Mouse (Mus musculus) heart, embryonic 10.5 days (tissue): ENCODE measurements at regions not wholly inside any gene's neighbourhood (a gene's known extent, or its start where the extent isn't known, plus 50 kb on each side); places are given as distances from the start of the nearest gene placed in this dataset.
"Not testable (repeated sequence)": the region's sequence is repeated elsewhere in the genome, so short reads cannot be mapped to it uniquely, and the experiment has no call there.

Experiments used
- DNase-seq: peaks from one replicate; pipeline ENCODE4 v3.0.0-alpha.2; 2017; ENCODE audit warnings: low spot score
- H3K27ac ChIP-seq: fragments of 300-500 bp; sonication (generic); 2 replicates; pipeline ENCODE4 v1.5.1; 2016; ENCODE audit warnings: mild to moderate bottlenecking
- H3K27me3 ChIP-seq: fragments of 300-500 bp; sonication (generic); 2 replicates; pipeline ENCODE4 v1.6.1; 2016; ENCODE audit warnings: mild to moderate bottlenecking; ENCODE audit not compliant: poor library complexity, insufficient read depth, severe bottlenecking
- H3K36me3 ChIP-seq: fragments of 300-500 bp; sonication (generic); 2 replicates; pipeline ENCODE4 v1.6.1; 2016; ENCODE audit warnings: mild to moderate bottlenecking, moderate library complexity
- H3K4me1 ChIP-seq: fragments of 300-500 bp; sonication (generic); 2 replicates; pipeline ENCODE4 v1.6.1; 2016; ENCODE audit warnings: mild to moderate bottlenecking
- H3K4me3 ChIP-seq: fragments of 300-500 bp; sonication (generic); 2 replicates; pipeline ENCODE4 v1.5.1; 2016; ENCODE audit warnings: mild to moderate bottlenecking, moderate library complexity
- H3K9me3 ChIP-seq: fragments of 300-500 bp; sonication (generic); 2 replicates; pipeline ENCODE4 v1.6.1; 2016; ENCODE audit warnings: mild to moderate bottlenecking, moderate library complexity
- WGBS: fragments of 180-500 bp; shearing (Covaris S2); methylation state at CpG from one replicate; pipeline ENCODE4 v1.1.7; 2016; 5-methylcytosine and 5-hydroxymethylcytosine counted together

DNA sequence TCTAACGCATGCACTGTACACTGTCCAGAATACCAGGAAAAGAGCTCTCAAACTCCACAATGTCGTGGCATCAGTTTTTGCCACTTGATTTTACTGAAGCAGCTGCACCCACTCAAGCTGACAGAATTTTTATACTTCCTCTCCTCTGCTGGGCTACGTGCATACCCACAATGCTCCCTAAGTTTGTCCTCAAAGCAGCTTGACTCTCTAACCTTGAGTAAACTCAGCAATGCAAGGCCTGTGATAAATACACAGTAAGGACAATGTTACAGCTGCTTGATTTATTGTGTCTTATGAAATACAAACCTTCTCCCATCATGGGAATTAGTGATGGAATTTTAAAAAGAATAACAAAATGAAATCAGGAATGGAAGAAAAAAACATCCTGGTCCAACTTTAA lies 129.7 kb downstream of the Trmt11 start:
- DNase-seq, result no peak
- Histone ChIP-seq H3K27me3 (no peaks in the 10 kb centered on the region), H3K4me3 (no peak overlapping the region), H3K9me3 (no peaks in the 10 kb centered on the region), H3K36me3 (no peaks in the 10 kb centered on the region), H3K27ac (no peak overlapping the region), H3K4me1 (no peaks in the 10 kb centered on the region)
- 80% methylated on average over 3 of the region's 3 CpGs for WGBS

DNA sequence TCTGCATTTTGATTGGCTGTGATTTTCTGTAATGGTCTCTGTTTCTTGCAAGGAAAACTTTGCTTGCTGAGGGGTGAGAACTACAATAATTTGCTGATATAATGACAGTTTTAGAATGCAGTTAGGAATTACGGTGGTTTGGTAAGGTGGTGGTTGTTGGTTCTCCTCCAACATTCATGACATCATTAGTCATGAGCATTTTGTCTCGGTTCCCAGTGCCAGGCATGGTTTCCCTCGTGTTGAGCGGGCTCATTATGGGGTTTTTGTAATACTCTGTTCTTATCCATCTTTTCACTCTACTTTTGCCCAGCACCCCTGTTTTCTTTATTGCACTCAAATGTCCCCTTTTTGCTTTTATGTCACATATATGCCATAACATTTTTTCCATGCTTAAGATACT lies 149.9 kb downstream of the Trmt11 start:
- Histone ChIP-seq H3K36me3 (no peaks in the 10 kb centered on the region), H3K4me3 (no peak overlapping the region), H3K9me3 (no peaks in the 10 kb centered on the region), H3K4me1 (no peaks in the 10 kb centered on the region), H3K27me3 (no peaks in the 10 kb centered on the region), H3K27ac (no peak overlapping the region)
- no peak for DNase-seq
- 87% methylated on average over 4 of the region's 4 CpGs for WGBS

DNA sequence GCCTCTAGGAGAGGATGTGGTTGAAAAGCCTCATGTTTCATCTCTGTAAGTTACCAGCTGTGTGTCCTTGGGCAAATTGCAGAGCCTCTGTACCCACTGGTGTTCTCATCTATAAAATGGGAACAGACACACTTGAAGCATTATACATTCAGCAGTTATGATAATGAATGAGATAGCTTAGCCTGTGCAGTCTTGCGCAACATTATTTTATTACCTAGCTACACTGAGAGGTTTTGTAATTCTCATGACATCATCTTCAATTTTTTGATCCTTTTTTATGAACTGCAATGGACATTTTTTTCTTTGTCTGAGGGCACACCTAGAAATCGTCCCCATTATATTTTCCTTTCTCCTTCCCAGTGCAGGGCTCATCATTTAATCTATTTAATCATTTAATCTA lies 153.5 kb downstream of the Trmt11 start:
- 87% methylated on average over 2 of the region's 2 CpGs for WGBS

DNA sequence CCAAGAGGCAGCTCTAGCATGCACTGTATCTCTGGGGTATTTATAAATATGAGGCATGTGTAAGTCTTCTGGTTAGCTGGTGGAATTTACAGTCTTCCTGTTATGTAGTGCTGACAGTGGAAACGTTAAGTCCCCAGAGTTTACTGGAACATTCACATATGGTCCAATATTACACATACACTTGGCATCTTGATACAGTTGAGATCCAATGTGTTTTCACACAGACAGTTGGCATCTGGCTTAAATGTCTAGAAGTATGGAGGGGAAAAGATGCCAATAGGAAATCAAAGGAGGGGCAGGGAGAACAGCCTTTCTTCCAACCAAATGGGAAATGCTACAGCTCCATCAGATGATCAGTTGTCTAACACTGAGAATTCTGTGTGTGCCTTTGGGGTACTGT lies 154.0 kb downstream of the Trmt11 start:
- Histone ChIP-seq H3K27ac (no peak overlapping the region), H3K27me3 (no peaks in the 10 kb centered on the region; the same call in 1 of the 2 replicates), H3K36me3 (no peaks in the 10 kb centered on the region), H3K4me3 (no peak overlapping the region), H3K4me1 (no peaks in the 10 kb centered on the region), H3K9me3 (no peaks in the 10 kb centered on the region)
- 79% methylated on average over 1 of the region's 1 CpGs for WGBS
- DNase-seq, result no peak

More for the DNA sequence above, 153.5 kb downstream of the Trmt11 start:
- Histone ChIP-seq H3K9me3 (no peaks in the 10 kb centered on the region), H3K27ac (no peak overlapping the region), H3K4me3 (no peak overlapping the region), H3K27me3 (no peaks in the 10 kb centered on the region), H3K36me3 (no peaks in the 10 kb centered on the region), H3K4me1 (no peaks in the 10 kb centered on the region)
- no peak for DNase-seq

DNA sequence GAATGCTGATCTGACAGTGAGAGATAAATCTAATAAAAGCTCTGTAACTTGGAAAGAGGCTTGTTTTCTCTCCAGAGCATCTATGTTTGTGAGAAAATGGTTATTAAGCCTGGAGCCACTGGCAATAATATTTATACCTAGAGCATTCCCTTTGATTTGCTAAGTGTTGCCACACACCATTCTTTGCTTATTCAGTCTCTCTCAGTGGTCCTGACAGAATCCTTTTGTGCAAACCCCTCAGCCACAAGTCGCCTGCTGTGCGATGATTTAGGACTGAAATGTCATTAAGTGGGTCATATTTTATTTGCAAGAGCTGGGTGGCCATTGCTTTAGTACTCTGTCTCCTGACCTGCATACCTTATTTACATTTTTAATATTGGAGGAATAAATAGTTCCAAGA lies 160.7 kb downstream of the Trmt11 start:
- H3K9me3 ChIP-seq, result no peaks in the 10 kb centered on the region
- 78% methylated on average over 2 of the region's 2 CpGs for WGBS
- no peak overlapping the region for H3K4me3 ChIP-seq
- no peak for DNase-seq
- H3K27ac ChIP-seq, result no peak overlapping the region
- H3K27me3 ChIP-seq, result peaks cover 34% of the 10 kb centered on the region
- H3K36me3 ChIP-seq, result no peaks in the 10 kb centered on the region
- no peaks in the 10 kb centered on the region for H3K4me1 ChIP-seq

GRCm38 (mm10) chr10:30426420-30426923 lies 174.1 kb downstream of the Trmt11 start:
- no peak for DNase-seq
- WGBS, result 78% methylated on average over 4 of the region's 4 CpGs
- H3K9me3 ChIP-seq, result no peaks in the 10 kb centered on the region
- no peaks in the 10 kb centered on the region for H3K36me3 ChIP-seq
- H3K4me1 ChIP-seq, result peaks cover 4% of the 10 kb centered on the region; the same call in 1 of the 2 replicates
- no peak overlapping the region for H3K27ac ChIP-seq
- H3K27me3 ChIP-seq, result peaks cover 67% of the 10 kb centered on the region
- no peak overlapping the region for H3K4me3 ChIP-seq

DNA sequence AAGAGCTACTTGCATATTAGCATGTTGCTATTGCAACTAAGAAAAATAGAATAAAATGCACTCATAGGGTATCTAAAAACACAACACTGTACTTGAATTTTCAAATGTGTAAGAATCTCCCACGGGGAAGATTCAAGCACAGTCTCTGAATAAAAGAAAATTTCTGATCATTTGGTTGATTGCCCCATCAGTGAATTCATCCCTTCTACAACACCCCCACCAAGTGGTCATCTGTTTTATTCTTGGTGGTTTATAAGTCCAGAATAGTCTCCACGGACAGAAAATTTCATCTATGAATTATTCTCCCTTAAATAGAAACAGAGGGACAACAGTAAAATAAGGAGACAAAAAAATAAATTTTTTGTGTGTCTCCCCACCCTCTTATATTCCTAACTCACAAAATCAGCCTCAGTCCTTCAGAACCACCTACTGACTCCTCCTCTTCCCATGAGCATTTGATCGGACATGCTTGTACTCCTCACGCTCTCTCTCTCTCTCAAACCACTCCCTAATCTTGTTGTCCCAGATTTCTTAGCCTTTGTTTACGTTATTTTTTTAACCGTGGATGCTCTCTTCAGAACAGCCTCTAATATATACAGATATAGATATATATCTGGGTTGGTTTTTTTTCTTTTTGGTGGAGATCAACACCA lies 181.0 kb downstream of the Trmt11 start:
- H3K27me3 ChIP-seq, result peaks cover 50% of the 10 kb centered on the region
- no peak for DNase-seq
- peaks cover 4% of the 10 kb centered on the region; the same call in 1 of the 2 replicates for H3K4me1 ChIP-seq
- 36% methylated on average over 6 of the region's 6 CpGs for WGBS
- H3K27ac ChIP-seq, result no peak overlapping the region
- H3K9me3 ChIP-seq, result no peaks in the 10 kb centered on the region
- no peaks in the 10 kb centered on the region for H3K36me3 ChIP-seq
- H3K4me3 ChIP-seq, result no peak overlapping the region

GRCm38 (mm10) chr10:30416314-30416713 lies 184.2 kb downstream of the Trmt11 start:
- 67% methylated on average over 3 of the region's 3 CpGs for WGBS
- H3K9me3 ChIP-seq, result no peaks in the 10 kb centered on the region
- H3K27me3 ChIP-seq, result peaks cover 42% of the 10 kb centered on the region; the same call in 1 of the 2 replicates
- no peak overlapping the region for H3K4me3 ChIP-seq
- H3K27ac ChIP-seq, result no peak overlapping the region
- no peaks in the 10 kb centered on the region for H3K4me1 ChIP-seq
- H3K36me3 ChIP-seq, result no peaks in the 10 kb centered on the region
- no peak for DNase-seq

GRCm38 (mm10) chr10:30411736-30412135 lies 188.8 kb downstream of the Trmt11 start:
- peaks cover 16% of the 10 kb centered on the region; the same call in 1 of the 2 replicates for H3K27me3 ChIP-seq
- no peaks in the 10 kb centered on the region for H3K36me3 ChIP-seq
- no peaks in the 10 kb centered on the region for H3K4me1 ChIP-seq
- no peaks in the 10 kb centered on the region for H3K9me3 ChIP-seq
- no peak overlapping the region for H3K4me3 ChIP-seq
- DNase-seq, result no peak
- H3K27ac ChIP-seq, result no peak overlapping the region

- Histone ChIP-seq H3K27ac (no peak overlapping the region), H3K9me3 (no peaks in the 10 kb centered on the region), H3K4me1 (no peaks in the 10 kb centered on the region), H3K36me3 (no peaks in the 10 kb centered on the region), H3K4me3 (no peak overlapping the region), H3K27me3 (no peaks in the 10 kb centered on the region)
- WGBS, result 67% methylated on average over 13 of the region's 13 CpGs
- DNase-seq, result no peak
Observed at GRCm38 (mm10) chr10:30405669-30406393, 194.7 kb downstream of the Trmt11 start.

DNA sequence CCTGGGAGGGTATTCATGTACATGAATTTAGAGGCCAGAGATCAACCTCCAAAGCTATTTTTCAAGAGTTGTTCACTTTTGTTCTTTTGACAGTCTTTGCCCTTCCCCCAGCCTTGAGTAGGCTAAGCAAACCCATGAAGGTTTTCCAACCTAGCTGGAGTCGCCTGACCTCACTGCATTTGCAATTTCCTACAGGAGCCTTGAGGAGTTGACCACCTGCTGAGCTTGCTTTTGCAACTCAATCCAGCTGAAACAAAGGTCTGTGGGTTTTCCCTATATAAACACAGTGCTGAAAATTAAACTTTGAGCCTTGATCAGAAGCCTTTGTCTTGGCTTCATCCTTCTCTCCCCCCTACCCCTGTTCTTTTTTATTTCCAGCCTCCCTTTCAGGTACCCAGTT lies 170.2 kb upstream of the Cenpw start:
- no peak overlapping the region for H3K4me3 ChIP-seq
- no peak for DNase-seq
- H3K9me3 ChIP-seq, result no peaks in the 10 kb centered on the region
- no peak overlapping the region for H3K27ac ChIP-seq
- H3K27me3 ChIP-seq, result no peaks in the 10 kb centered on the region
- H3K36me3 ChIP-seq, result no peaks in the 10 kb centered on the region
- 21% methylated on average over 1 of the region's 1 CpGs for WGBS
- H3K4me1 ChIP-seq, result no peaks in the 10 kb centered on the region

GRCm38 (mm10) chr10:30360811-30361210 lies 160.5 kb upstream of the Cenpw start:
- H3K27ac ChIP-seq, H3K36me3 ChIP-seq, DNase-seq, H3K4me3 ChIP-seq, H3K4me1 ChIP-seq, H3K27me3 ChIP-seq, H3K9me3 ChIP-seq: not testable (repeated sequence)

GRCm38 (mm10) chr10:30359051-30359450 lies 158.7 kb upstream of the Cenpw start:
- no peak for DNase-seq
- no peak overlapping the region for H3K27ac ChIP-seq
- H3K4me3 ChIP-seq, result no peak overlapping the region
- H3K36me3 ChIP-seq, result no peaks in the 10 kb centered on the region
- H3K27me3 ChIP-seq, result no peaks in the 10 kb centered on the region
- no peaks in the 10 kb centered on the region for H3K4me1 ChIP-seq
- WGBS, result 93% methylated on average over 1 of the region's 1 CpGs
- H3K9me3 ChIP-seq, result no peaks in the 10 kb centered on the region
